Mouse (Mus musculus) liver, adult 2 months (tissue): ENCODE measurements around the gene Htra3.

Source experiments
- CTCF ChIP-seq: fragments of 200-500 bp; IDR thresholded peaks from 2 replicates; pipeline ENCODE4 v1.5.1; 2011; ENCODE audit warnings: low read depth, low read length, control low read depth
- POLR2A ChIP-seq: fragments of 200-500 bp; IDR thresholded peaks from 2 replicates; pipeline ENCODE4 v1.6.1; 2011; ENCODE audit warnings: low read length, control low read depth; ENCODE audit not compliant: insufficient read depth; ENCODE audit errors: extremely low read depth

DNA sequence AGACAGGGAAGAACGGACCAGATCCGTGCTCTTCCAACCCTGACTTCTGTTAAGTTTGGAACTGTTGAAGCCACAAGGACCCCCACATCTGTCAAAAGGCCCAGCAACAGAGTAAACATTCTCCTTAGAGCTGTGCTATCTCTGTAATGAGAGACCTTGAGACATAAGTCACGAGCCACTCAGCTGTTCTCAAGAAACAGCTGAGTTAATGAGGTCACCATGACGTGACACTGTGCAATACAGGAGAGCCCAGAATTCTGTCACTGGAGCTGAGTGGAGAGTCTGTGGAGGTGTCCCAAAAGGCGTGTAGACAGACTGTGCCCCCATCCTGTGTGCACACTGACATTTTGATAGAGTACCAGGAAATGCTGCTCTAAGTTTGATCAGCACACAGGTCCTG, 32.9 kb upstream of the Htra3 start:
- no peak for TF ChIP-seq POLR2A
- TF ChIP-seq CTCF: no peak
